14 mouse cellular contexts compared by ENCODE assay signal in genomic region chr14:41006899-41007298, GRCm38 (mm10). TPM values are rescaled to one million over a fixed set of nuclear protein-coding genes. Genes with fewer than 3 reads are reported as not detected.
DNase-seq lines count a peak whose midpoint lies in the region; ATAC-seq lines count a peak whose summit lies in the region.
"Had no signal": no experiment of that assay in that cellular context is flagged by ENCODE, and none has a peak within 500 bp of the region (broad histone marks: within the 10 kb centered on the region; RNA-seq: fewer than 3 reads in every experiment).

No protein-coding gene starts in this region.

- peaks cover 1% of the 10 kb centered on the region; the same call in 1 of the 2 replicates for H3K36me3 ChIP-seq in heart, embryonic 12.5 days
- no peaks in the 10 kb centered on the region; the same call in 1 of the 2 replicates for H3K36me3 ChIP-seq in liver, embryonic 11.5 days (ENCODE audit: control insufficient read depth, insufficient read depth, low read length)
- H3K36me3 ChIP-seq in stomach, embryonic 16.5 days (ENCODE audit: control insufficient read depth, insufficient read depth, low read length): no peaks in the 10 kb centered on the region
- H3K36me3 ChIP-seq: limb, embryonic 12.5 days had no signal

- peaks cover 32% of the 10 kb centered on the region for H3K4me1 ChIP-seq in heart, embryonic 12.5 days (replicated peaks)
- H3K4me1 ChIP-seq in liver, embryonic 11.5 days (replicated peaks; ENCODE audit: control insufficient read depth, insufficient read depth, low read length): peaks cover 43% of the 10 kb centered on the region
- peaks cover 23% of the 10 kb centered on the region for H3K4me1 ChIP-seq in stomach, embryonic 16.5 days (ENCODE audit: control insufficient read depth, insufficient read depth, low read length)

- WGBS in heart, embryonic 12.5 days: 20% methylated on average over 3 of the region's 3 CpGs
- WGBS in liver, embryonic 11.5 days: 34% methylated on average over 3 of the region's 3 CpGs
- 41% methylated on average over 3 of the region's 3 CpGs for WGBS in stomach, embryonic 16.5 days

- peak; percentile 58; the same call in 1 of the 2 replicates for ATAC-seq in heart, embryonic 12.5 days (ENCODE audit: insufficient number of reproducible peaks, low FRiP score)
- peak; percentile 94 for ATAC-seq in liver, embryonic 11.5 days (replicated peaks; ENCODE audit: low FRiP score)
- no peak for ATAC-seq in stomach, embryonic 16.5 days (ENCODE audit: insufficient read depth, low FRiP score)

- 0 out of 2 replicates have a peak overlapping the region, but pooled peaks have one; percentile 6 for H3K27ac ChIP-seq in heart, embryonic 12.5 days (ENCODE audit: poor library complexity, severe bottlenecking)
- peak overlapping the region; percentile 85 for H3K27ac ChIP-seq in liver, embryonic 11.5 days (ENCODE audit: low read depth, low read length)
- H3K27ac ChIP-seq in stomach, embryonic 16.5 days (ENCODE audit: low read length): peak overlapping the region; percentile 75; the same call in 1 of the 2 replicates
- H3K27ac ChIP-seq: limb, embryonic 12.5 days; midbrain, embryonic 12.5 days; neural tube, embryonic 13.5 days had no signal

- H3K4me3 ChIP-seq in heart, embryonic 12.5 days: no peak overlapping the region
- H3K4me3 ChIP-seq in liver, embryonic 11.5 days (ENCODE audit: low read depth, low read length): peak overlapping the region; percentile 24; the same call in 1 of the 2 replicates
- no peak overlapping the region for H3K4me3 ChIP-seq in stomach, embryonic 16.5 days (replicated peaks; ENCODE audit: low read length)
- H3K4me3 ChIP-seq: limb, embryonic 12.5 days; midbrain, embryonic 12.5 days; neural tube, embryonic 13.5 days had no signal

- H3K9ac ChIP-seq in heart, embryonic 12.5 days: no peak overlapping the region
- H3K9ac ChIP-seq in liver, embryonic 11.5 days (ENCODE audit: low read depth, low read length): peak overlapping the region; percentile 44
- no peak overlapping the region for H3K9ac ChIP-seq in stomach, embryonic 16.5 days (ENCODE audit: low read length)
- H3K9ac ChIP-seq: limb, embryonic 12.5 days; midbrain, embryonic 12.5 days; neural tube, embryonic 13.5 days had no signal

- DNase-seq in heart, adult 18-20 months: no peak
- DNase-seq in spleen, adult 12 weeks (ENCODE audit: low spot score): peak; percentile 60
- no peak for DNase-seq in spleen, adult 18-20 months
- DNase-seq in liver, embryonic 11.5 days (ENCODE audit: low spot score): no peak
- DNase-seq in Muller cell, postnatal 12 days (ENCODE audit: inconsistent ontology term): no peak
- DNase-seq in right cerebral cortex, postnatal 14 days: no peak
- DNase-seq: embryo, embryonic 11 days; heart, postnatal 10 days; kidney, postnatal 25 days had no signal

- no peaks in the 10 kb centered on the region for H3K9me3 ChIP-seq in heart, embryonic 12.5 days (replicated peaks)
- H3K9me3 ChIP-seq in liver, embryonic 11.5 days (ENCODE audit: control insufficient read depth, low read length): no peaks in the 10 kb centered on the region
- no peaks in the 10 kb centered on the region for H3K9me3 ChIP-seq in stomach, embryonic 16.5 days (replicated peaks; ENCODE audit: control insufficient read depth, low read length)
- H3K9me3 ChIP-seq: limb, embryonic 12.5 days; midbrain, embryonic 12.5 days; neural tube, embryonic 13.5 days had no signal

- H3K4me2 ChIP-seq in heart, embryonic 12.5 days: 0 out of 2 replicates have a peak overlapping the region, but pooled peaks have one; percentile 3
- H3K4me2 ChIP-seq in liver, embryonic 11.5 days: peak overlapping the region; percentile 57
- H3K4me2 ChIP-seq in stomach, embryonic 16.5 days (ENCODE audit: low read depth, low read length): no peak overlapping the region
- H3K4me2 ChIP-seq: limb, embryonic 12.5 days; midbrain, embryonic 12.5 days; neural tube, embryonic 13.5 days had no signal

- no peaks in the 10 kb centered on the region for H3K27me3 ChIP-seq in heart, embryonic 12.5 days (replicated peaks)
- H3K27me3 ChIP-seq in liver, embryonic 11.5 days (replicated peaks; ENCODE audit: control insufficient read depth, insufficient read depth, low read length): no peaks in the 10 kb centered on the region
- no peaks in the 10 kb centered on the region for H3K27me3 ChIP-seq in stomach, embryonic 16.5 days (ENCODE audit: control insufficient read depth, insufficient read depth, low read length)
- H3K27me3 ChIP-seq: limb, embryonic 12.5 days; neural tube, embryonic 13.5 days had no signal

RNA-seq across cellular contexts. Expression of gene Fam213a, which starts 6.7 kb away (rescaled TPM):
- polyA plus RNA-seq in heart, embryonic 12.5 days (2016; fragmentation: Nextera tagmentation; extraction: Ambion mirVana): 58.7 and 59.1 TPM in 2 replicates
- 10 to 100 TPM; 33.8 to 46.0 TPM for total RNA-seq in heart, adult 18-20 months (2021)
- polyA plus RNA-seq in liver, embryonic 11.5 days (2014; fragmentation: Nextera tagmentation; extraction: Ambion mirVana): 78.2 and 84.8 TPM in 2 replicates
- 42.4 and 45.1 TPM in 2 replicates for polyA plus RNA-seq in stomach, embryonic 16.5 days (2015; fragmentation: Nextera tagmentation; extraction: Ambion mirVana)

RNA-seq across cellular contexts. Expression of gene Tspan14, which starts 40.3 kb away (rescaled TPM):
- 43.2 and 46.7 TPM in 2 replicates for polyA plus RNA-seq in heart, embryonic 12.5 days (2016; fragmentation: Nextera tagmentation; extraction: Ambion mirVana)
- 10 to 100 TPM; 13.8 to 18.2 TPM for total RNA-seq in heart, adult 18-20 months (2021)
- polyA plus RNA-seq in liver, embryonic 11.5 days (2014; fragmentation: Nextera tagmentation; extraction: Ambion mirVana): 65.3 and 68.1 TPM in 2 replicates
- polyA plus RNA-seq in stomach, embryonic 16.5 days (2015; fragmentation: Nextera tagmentation; extraction: Ambion mirVana): 77.3 and 88.1 TPM in 2 replicates

Comparison
In these comparisons a context has a peak if more than half of its experiments do, and no peak if none do; other contexts are left out.
1. H3K27ac ChIP-seq: peak in every context shown above with its lines; median percentile 85 in liver, embryonic 11.5 days; 75 in stomach, embryonic 16.5 days; 6 in heart, embryonic 12.5 days.